Mouse (Mus musculus) small intestine, adult 2 months (tissue): Measurements from ENCODE around the gene Ino80e.

Source experiments
- CTCF ChIP-seq: fragments of 200-500 bp; IDR thresholded peaks from 2 replicates; pipeline ENCODE4 v1.5.1; 2012; ENCODE audit warnings: low read depth, mild to moderate bottlenecking, control low read depth, inconsistent platforms, low read length, moderate library complexity, mixed read lengths; ENCODE audit not compliant: insufficient replicate concordance, insufficient read length; ENCODE audit errors: extremely low read depth
- POLR2A ChIP-seq: fragments of 200-500 bp; IDR thresholded peaks from 2 replicates; pipeline ENCODE4 v1.6.1; 2012; ENCODE audit warnings: low read depth, mild to moderate bottlenecking, control low read depth, inconsistent platforms, low read length, moderate library complexity

DNA sequence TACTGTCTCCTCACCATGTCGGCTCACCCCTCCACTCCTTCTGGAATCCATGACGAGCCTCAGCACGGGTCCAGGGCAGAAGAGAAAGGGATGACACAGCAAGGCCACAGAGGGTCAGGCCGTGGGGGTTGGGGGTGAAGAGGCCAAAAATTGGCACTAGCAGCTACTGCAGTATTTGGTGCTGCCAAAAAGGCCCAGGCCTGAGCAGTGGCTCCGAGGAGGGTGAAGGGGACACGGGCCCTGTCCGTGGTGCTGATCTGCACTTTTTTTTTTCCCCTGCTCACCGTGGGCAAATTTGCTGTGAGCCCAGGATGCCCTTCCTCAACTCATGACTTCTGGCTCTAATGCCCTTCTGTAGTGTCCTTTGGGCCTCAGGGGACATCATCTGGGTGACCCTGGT lies 36.8 kb downstream of the Ino80e start:
- TF ChIP-seq POLR2A (no peak), CTCF (no peak)
